In genomic region chr1:58147776-58148175, GRCm38 (mm10) we compare ENCODE assay signal across 20 mouse cellular contexts. TPM values are rescaled to one million over a fixed set of nuclear protein-coding genes. Genes with fewer than 3 reads are reported as not detected.
DNase-seq lines count a peak whose midpoint lies in the region; ATAC-seq lines count a peak whose summit lies in the region.
"Had no signal": no experiment of that assay in that cellular context is flagged by ENCODE, and none has a peak within 500 bp of the region (broad histone marks: within the 10 kb centered on the region; RNA-seq: fewer than 3 reads in every experiment).

No protein-coding gene starts in this region.

- H3K4me1 ChIP-seq in intestine, embryonic 14.5 days (replicated peaks; ENCODE audit: control insufficient read depth, insufficient read depth, low read length): peaks cover 4% of the 10 kb centered on the region; the same call in 1 of the 2 replicates
- 0 out of 2 replicates have a peak, but pooled peaks cover 3% of the 10 kb centered on the region for H3K4me1 ChIP-seq in intestine, embryonic 16.5 days (ENCODE audit: control insufficient read depth, insufficient read depth, low read length)
- H3K4me1 ChIP-seq: embryonic facial prominence, embryonic 10.5 days; embryonic facial prominence, embryonic 12.5 days; forebrain, embryonic 13.5 days; forebrain, embryonic 15.5 days had no signal

- H3K27ac ChIP-seq in intestine, embryonic 14.5 days (ENCODE audit: low read depth): no peak overlapping the region
- H3K27ac ChIP-seq in intestine, embryonic 16.5 days (ENCODE audit: low read length): no peak overlapping the region
- H3K27ac ChIP-seq: embryonic facial prominence, embryonic 10.5 days; embryonic facial prominence, embryonic 12.5 days; forebrain, embryonic 13.5 days; forebrain, embryonic 15.5 days had no signal

- 70% methylated on average over 6 of the region's 6 CpGs for WGBS in intestine, embryonic 14.5 days
- 73% methylated on average over 6 of the region's 6 CpGs for WGBS in intestine, embryonic 16.5 days

- H3K9me3 ChIP-seq in intestine, embryonic 14.5 days (ENCODE audit: control insufficient read depth, low read length): no peaks in the 10 kb centered on the region
- no peaks in the 10 kb centered on the region for H3K9me3 ChIP-seq in intestine, embryonic 16.5 days (ENCODE audit: control insufficient read depth, low read length)
- H3K9me3 ChIP-seq: embryonic facial prominence, embryonic 10.5 days; embryonic facial prominence, embryonic 12.5 days; forebrain, embryonic 13.5 days; forebrain, embryonic 15.5 days had no signal

- H3K27me3 ChIP-seq in intestine, embryonic 14.5 days (replicated peaks; ENCODE audit: control insufficient read depth, insufficient read depth, low read length): no peaks in the 10 kb centered on the region
- no peaks in the 10 kb centered on the region for H3K27me3 ChIP-seq in intestine, embryonic 16.5 days (replicated peaks; ENCODE audit: control insufficient read depth, insufficient read depth, low read length)
- H3K27me3 ChIP-seq: embryonic facial prominence, embryonic 12.5 days; forebrain, embryonic 13.5 days; forebrain, embryonic 15.5 days had no signal

- H3K4me2 ChIP-seq in intestine, embryonic 14.5 days (ENCODE audit: low read length): no peak overlapping the region
- no peak overlapping the region for H3K4me2 ChIP-seq in intestine, embryonic 16.5 days (ENCODE audit: low read depth, low read length)
- H3K4me2 ChIP-seq: embryonic facial prominence, embryonic 12.5 days; forebrain, embryonic 13.5 days; forebrain, embryonic 15.5 days had no signal

- peak; percentile 68 for ATAC-seq in frontal cortex, adult (ENCODE audit: low TSS enrichment)
- ATAC-seq in intestine, embryonic 14.5 days (replicated peaks; ENCODE audit: low FRiP score, low TSS enrichment, low read depth): no peak
- no peak for ATAC-seq in intestine, embryonic 16.5 days
- no peak for ATAC-seq in activated CD4-positive, CD25-positive, alpha-beta regulatory T cell, adult 4 months
- ATAC-seq: forebrain, embryonic 13.5 days; forebrain, embryonic 15.5 days; forebrain, postnatal 0 days; Patski had no signal

- no peak overlapping the region for H3K4me3 ChIP-seq in intestine, embryonic 14.5 days (ENCODE audit: low read depth, low read length)
- H3K4me3 ChIP-seq in intestine, embryonic 16.5 days (ENCODE audit: low read length): no peak overlapping the region
- H3K4me3 ChIP-seq: embryonic facial prominence, embryonic 10.5 days; embryonic facial prominence, embryonic 12.5 days; forebrain, embryonic 13.5 days; forebrain, embryonic 15.5 days had no signal

- H3K9ac ChIP-seq in intestine, embryonic 14.5 days (ENCODE audit: low read length): no peak overlapping the region
- H3K9ac ChIP-seq in intestine, embryonic 16.5 days (ENCODE audit: low read depth, low read length): no peak overlapping the region
- H3K9ac ChIP-seq: embryonic facial prominence, embryonic 12.5 days; forebrain, embryonic 13.5 days; forebrain, embryonic 15.5 days; forebrain, postnatal 0 days had no signal

- DNase-seq in frontal cortex, adult 2 months (ENCODE audit: extremely low spot score in 1 of 2, low spot score in 1 of 2): no peak
- DNase-seq in intestine, embryonic 14.5 days (ENCODE audit: low spot score): peak; percentile 33
- peak; percentile 39 for DNase-seq in brain, adult 2 months (ENCODE audit: low read depth, low spot score)
- DNase-seq in kidney, adult 8-10 months: no peak
- DNase-seq: adrenal gland, adult 2 months; adrenal gland, postnatal 10 days; adrenal gland, postnatal 25 days; cerebellum, adult 11-12 months; cerebellum, adult 2 months; cerebellum, adult 9-10 months; cerebellum, postnatal 25 days; forebrain, postnatal 0 days had no signal

- H3K36me3 ChIP-seq in intestine, embryonic 14.5 days (ENCODE audit: control insufficient read depth, insufficient read depth, low read length): no peaks in the 10 kb centered on the region
- H3K36me3 ChIP-seq in intestine, embryonic 16.5 days (ENCODE audit: control insufficient read depth, insufficient read depth, low read length): no peaks in the 10 kb centered on the region
- H3K36me3 ChIP-seq: embryonic facial prominence, embryonic 10.5 days; embryonic facial prominence, embryonic 12.5 days; forebrain, embryonic 15.5 days had no signal

RNA-seq across cellular contexts. Expression of gene Aox3, which starts 34.8 kb away (rescaled TPM):
- polyA plus RNA-seq in frontal cortex, adult 2 months (2012; rRNA removed): 2.4 and 3.6 TPM in 2 replicates
- 0.42 and 0.46 TPM in 2 replicates for polyA plus RNA-seq in intestine, embryonic 14.5 days (2014; fragmentation: Nextera tagmentation; extraction: Ambion mirVana)
- 0.50 and 0.68 TPM in 2 replicates for polyA plus RNA-seq in intestine, embryonic 16.5 days (2015; fragmentation: Nextera tagmentation; extraction: Ambion mirVana)
- not detected for polyA plus RNA-seq in activated CD4-positive, CD25-positive, alpha-beta regulatory T cell, adult 4 months (2017; shearing (Covaris generic))
- polyA plus RNA-seq: forebrain, embryonic 13.5 days had no signal

Comparison
In these comparisons a context has a peak if more than half of its experiments do, and no peak if none do; other contexts are left out.
1. DNase-seq: peak in intestine, embryonic 14.5 days (single experiment) and brain, adult 2 months (single experiment); none in frontal cortex, adult 2 months (0 of 2) and kidney, adult 8-10 months (0 of 2).